Mouse (Mus musculus) lung, postnatal 25 days (tissue): Measurements from ENCODE around the gene Relch.
A peak's percentile ranks its signal among the peaks of the same experiment; 100 is the strongest.
"Not testable (repeated sequence)": the region's sequence is repeated elsewhere in the genome, so short reads cannot be mapped to it uniquely, and the experiment has no call there.

Experiments
- DNase-seq: peaks from one replicate; pipeline ENCODE4 v3.0.0; 2022; ENCODE audit warnings: low spot score

Relch gene

DNA sequence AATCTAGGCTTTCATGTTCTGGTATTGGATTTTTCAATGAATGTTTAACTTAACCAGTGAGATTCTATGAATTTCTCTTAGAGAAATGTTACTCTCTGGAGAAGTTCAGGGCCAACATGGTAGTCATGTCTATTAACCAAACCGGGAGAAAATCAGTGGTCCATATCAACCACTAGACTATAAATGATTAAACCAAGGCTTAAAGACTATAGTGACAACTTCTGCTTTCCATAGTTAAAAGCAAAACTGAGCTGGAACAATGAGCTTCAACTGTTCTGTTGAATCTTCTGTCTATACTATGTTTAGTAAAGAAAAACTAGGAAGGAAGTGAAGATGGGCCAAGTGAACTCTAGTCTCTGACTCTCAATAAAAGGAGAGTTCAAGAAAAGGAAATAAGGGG, 82.8 kb downstream of the Relch start:
- no peak for DNase-seq

DNA sequence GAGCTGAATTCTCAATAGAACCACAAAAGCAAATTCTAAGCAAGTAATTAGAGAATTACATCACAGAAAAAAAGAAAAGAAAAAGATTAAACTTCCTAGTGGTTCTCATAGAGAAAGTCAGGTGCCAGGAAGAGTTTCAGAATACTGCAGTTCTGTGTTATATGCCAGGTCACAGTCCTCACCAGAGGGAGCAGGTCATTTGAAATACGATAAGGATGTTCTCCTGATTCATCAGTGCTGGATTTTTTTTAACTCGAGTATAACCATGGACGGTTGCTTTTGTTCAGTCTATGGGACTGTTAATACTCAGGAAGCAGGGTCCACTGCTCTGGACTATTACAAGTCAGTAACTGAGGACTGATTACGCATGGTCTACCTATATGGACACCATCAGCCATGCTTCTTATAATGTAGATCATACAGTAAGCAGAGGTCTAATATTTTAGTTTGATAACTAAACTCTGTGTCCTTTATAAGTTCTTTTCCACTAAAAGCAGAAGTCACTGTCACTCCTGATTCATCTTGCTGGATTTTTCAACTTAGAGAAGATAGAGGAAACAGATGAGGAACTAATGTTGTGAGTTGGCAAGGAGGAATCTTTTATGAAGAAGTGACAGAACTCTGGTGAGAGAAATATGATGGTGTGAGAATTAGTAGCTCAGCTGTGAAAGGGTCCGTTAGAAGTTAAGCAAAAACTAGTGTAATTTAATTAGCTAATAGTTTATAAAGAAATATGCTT, 83.4 kb downstream of the Relch start:
- DNase-seq, result no peak

DNA sequence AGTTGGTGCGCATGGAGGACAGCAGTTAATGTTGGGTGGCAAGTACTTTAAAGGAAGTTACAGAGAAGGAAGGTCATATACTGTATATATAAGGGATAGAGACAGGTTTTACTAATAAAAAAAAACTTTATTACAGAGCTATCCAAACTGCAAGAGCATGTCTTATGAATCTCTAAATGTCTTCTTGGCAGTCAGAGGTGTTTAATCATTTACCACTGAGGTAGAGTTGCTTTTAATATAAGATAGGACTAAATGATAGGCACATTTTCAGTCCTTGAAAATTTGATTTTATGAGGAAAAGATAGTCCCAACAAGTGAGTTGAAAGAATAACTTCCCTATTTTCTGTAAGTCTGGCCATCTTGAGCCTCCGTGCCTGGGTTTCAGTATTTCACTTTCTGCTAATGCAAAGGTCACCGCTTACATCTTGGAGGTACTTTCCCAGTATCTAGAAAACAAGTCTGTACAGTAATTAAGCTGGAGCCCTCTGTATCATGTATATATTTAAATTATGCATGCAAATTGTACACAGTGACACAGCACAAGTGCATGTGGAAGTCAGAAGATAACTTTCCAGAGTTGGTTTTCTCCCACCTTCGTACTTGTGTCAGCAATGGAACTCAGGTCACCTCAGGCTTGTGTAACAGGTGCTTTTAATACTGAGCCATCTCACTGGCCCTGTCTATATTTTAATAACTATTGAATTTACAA, 84.6 kb downstream of the Relch start:
- no peak for DNase-seq

DNA sequence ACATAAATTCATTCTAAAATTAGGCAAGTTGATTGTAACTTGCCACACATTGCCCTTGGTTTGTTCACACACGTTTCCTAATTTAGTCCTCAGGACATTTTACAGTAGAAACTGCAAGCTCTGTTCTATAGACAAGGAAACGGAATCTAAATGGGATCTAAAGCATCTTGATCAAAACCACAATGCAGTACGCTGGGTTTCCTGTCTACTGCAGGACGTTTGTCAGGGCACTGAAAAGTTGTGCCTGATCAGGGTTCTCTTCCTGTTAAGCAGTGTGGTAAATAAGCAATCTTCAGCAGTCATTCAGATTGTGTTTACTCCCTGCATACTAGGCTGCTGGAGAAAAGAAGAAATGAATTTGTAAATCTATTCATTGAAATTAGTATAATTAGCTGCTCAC, 88.5 kb downstream of the Relch start:
- no peak for DNase-seq

DNA sequence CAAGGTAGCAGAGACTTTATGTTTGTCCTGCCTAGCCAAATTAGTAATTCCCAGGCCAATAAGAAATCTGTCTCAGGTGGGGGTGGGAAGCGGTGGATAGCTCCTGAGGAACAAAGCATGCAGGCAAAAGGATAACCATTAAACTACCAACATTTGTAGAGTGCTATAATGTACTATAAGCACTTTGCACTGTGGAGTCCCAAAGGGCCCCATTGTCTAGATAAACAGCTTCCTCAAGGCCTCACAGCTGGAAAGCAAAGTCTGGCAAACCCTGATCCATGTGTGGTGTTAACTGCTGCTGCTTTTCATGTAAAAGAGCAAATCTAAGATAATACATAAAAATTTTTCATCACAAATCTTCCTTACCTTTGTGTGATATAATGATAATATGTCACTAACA, 89.3 kb downstream of the Relch start:
- DNase-seq, result no peak

DNA sequence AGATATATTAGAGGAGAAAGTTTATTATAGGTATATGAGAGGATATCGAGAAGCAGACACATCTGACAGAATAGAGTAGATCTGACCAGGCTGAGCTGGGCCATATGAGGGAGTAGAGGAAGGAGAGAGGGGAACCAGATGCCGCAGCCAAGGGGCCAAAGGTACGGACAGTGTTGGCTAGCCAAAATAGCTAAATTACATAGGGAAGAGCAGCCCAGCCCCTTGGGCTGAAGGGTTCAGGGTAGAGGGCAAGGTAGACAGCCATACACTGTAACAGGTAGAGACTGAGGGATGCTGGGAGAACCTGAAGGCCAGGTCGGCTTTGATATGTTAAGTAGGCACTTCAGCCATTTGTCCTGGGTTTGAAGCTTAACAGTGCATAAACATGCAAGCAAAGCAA, 95.1 kb downstream of the Relch start:
- DNase-seq, result no peak

DNA sequence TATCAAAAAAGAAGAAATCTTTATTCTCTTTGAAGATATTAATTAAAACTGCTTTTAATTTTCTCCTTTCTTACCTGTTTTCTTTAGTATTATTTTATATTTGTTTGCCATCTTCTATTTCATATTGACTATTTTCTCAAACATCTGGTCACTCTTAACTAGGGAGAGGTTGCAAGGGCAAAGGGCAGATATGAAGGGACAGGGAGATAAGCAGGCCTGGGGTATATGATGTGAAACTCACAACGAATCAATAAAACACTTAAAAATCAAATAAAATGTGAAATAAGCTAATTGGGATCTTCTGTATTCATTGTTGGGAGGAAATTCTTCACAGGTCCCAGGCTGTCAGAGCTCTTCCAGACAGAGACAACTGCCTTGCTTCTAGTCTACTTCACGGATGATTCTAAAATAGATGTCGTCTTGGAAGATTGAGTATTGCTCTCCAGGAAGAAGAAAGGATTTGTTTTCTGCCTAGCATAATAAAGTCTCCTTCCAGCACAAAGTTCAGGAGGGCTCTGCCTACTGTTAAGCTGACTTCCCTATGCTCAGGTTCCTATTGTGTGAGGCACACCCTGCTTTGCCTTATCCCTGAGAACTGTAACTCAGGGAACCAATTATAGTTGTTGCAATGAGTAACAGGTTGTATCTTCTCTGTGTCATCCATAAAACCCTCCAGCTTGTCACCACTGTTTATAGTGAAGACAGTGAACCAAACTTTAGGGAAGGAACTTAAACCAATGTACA, 95.9 kb downstream of the Relch start:
- DNase-seq, result no peak

DNA sequence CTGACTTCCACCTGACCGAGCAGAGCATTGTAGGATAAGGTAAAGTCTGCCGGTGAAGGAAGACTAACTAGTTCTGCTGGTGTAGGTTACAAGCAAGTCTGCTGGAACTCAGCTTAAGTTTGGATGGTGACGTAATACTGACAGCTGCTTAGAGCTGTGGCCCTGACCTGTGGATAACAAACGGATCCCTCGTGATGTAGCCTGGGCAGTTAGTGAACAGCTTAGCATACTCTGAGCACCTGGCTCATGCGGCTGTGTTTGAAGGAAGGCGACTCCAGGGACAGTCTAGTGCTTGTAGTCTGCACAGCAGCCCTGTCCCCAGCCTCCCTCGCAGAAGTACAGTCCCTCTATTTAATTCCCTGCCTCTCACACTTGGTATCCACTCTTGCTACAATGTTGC, 101.9 kb downstream of the Relch start:
- DNase-seq, result no peak

DNA sequence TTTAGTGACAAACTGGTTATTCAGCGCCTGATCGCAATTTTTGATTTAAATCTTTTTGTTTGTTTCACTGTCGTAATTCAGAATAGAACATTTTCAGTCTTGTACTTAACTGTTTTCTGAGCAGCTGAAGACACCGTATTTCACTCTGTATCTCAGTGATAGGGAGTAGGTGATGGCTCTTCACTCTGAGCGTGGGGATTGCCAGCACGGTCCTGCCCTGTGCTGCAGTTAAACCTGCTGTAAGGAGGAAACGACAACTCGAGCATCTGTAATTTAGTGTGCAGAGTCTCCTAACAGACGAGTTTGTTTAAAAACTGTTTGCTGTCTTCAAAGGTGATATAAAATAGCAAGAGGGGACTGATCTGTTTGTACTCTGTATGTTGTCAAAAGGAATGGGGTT, 102.4 kb downstream of the Relch start:
- not testable (repeated sequence) for DNase-seq

DNA sequence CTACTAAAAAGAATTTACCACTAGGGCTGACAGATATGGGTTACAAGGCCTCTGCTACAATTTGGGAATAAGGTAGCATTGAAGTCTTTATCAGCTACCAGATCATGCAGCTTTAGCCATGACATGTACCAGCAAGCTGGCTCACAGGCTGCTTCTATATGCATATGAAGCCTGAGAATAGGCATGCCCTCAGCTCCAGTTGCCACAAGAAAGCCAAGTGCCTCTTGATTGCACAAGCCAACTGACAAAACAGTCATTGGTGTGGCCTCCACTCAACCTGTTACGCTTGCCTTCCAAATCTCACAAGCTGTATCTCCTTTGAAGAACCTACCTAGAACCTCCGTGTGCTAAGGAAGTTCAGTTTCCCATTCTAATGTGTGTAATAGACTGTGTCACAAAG, 104.7 kb downstream of the Relch start:
- DNase-seq, result no peak

DNA sequence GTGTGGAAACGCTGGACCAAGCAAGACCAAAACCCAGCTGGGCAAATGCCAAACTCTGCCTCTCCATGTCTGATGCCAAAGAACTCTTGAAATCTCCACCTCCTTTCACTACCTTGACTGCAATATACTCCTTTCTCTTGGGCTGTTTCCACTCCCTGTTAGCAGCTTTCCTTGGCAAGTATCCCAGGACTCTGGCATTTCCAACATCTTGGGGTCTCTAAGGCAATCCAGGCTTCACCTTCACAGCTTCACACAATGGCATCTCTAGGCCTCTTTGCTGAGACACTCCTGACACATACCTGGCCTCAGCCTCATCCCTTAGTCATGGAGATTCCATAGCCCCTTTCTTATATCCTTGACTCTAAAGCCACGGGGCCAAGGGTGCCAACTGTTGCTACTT, 107.0 kb downstream of the Relch start:
- no peak for DNase-seq

DNA sequence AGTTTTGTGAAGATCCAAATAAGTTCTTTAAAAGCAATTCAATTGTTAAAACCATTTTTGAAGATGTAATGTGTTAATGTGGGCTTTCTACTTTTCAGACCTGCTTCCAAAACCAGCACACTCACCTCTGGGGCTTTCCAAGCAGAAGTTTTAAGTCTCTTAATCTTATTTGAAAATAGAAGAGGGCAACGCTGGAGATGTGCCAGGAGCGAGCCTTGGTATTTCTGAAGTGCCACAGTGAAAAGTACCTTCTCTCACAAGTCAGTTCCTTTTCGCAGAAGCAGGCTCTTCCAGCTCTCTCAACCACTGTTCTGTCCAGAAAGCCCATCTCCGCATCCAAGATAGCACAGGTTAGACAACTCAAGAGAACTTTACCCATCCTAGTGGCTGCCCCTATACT, 112.8 kb downstream of the Relch start:
- peak; percentile 28 for DNase-seq

DNA sequence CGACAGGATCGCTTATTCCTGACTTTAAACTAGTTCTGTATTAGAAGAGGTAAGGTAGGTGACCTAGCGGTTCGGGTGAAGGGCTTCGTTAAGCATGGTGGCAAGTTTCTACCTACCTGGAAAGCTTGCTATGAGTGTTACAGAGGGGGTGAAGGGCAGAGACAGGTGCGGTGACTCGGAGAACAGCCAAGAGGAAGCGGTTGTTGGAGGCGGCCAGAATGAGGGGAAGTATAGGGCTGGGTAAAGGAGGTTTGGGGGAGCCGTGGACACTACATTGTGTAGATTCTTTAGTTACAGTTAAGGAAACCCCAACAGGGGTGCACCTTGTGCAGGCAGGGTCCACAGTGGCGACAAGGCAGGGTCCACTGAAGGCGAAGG, 116.4 kb downstream of the Relch start:
- DNase-seq, result no peak

DNA sequence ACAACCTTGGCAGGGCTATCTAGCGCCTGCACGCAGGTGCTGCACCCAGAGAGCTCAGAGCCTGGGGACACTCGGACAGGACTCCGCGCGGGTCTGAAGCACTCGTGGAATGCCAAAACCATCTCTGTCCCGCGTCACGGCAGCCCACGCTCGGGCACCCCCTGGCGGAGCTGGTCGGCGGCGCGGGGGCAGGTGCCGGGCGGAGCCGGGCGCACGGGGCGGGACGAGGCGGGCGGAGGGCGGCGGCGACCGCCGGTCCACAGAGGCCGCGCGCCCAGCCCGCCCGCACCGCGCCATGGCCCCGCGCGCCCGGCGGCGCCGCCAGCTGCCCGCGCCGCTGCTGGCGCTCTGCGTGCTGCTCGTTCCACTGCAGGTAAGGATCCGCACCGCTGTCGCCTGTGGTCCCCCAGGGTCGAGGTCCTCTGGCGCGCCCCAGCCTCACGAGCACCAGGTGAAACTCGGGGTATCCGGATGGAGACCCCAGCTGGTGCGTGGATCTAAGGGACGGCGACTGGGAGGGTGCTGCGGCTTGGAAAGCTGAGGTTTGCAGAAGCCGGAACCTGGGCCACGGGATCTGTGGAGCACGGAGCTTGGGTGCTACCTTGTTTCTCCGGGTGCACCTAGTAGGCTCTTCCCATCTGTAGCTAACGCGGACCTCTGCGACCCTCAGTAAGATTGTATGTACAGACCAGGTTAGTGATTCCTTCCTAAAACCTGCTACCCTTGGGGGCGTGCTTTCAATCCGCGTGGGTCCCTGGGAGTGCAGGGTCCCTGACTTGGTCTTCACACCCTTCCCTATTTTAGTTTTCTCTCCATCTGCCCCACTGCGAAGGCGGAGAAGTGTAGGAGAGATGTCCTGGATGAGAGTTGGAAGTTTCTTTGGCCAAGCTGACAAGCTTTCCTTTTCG, 117.0 kb downstream of the Relch start, which contains the start of gene Tnfrsf11a:
Tnfrsf11a (plus strand) TSS at position 262 of the 908 bp plus-strand sequence.
- DNase-seq, result peak; percentile 70

DNA sequence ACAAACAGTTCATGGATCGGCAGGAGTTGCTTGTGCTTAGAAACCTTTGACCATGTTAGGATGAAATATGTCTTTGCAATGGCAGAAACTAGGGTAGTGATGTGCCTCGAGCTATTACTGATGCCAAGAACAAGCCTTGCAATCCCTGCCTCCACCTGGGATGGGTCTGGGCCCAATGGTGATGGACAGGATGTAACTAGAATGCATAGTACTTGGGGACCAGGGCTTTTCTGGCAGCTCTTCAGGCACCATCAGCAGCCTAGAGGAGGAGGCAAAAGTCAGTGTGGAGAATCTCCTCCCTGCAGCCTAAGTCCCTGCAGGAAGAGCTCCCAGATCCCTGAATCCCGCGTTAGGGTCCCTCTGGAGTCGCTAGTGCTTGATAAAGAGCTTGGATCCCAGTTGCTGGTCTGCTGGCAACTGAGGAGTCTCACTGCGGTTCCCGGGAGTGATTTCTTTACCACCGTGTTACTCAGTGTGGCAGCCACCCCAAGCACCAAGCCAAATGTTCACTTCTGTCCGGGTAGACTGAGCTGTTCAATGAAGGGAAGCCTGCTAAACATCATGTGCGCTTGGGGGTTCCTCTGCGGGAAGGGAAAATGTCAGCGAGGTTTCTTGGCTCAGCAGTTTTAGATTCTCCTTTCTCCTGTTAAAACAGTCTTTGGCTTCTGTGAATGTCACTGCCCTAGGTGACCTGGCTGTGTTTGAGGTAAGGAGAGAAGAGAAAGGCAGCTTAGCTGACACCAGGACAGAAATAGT, 117.9 kb downstream of the Relch start:
- DNase-seq, result no peak

DNA sequence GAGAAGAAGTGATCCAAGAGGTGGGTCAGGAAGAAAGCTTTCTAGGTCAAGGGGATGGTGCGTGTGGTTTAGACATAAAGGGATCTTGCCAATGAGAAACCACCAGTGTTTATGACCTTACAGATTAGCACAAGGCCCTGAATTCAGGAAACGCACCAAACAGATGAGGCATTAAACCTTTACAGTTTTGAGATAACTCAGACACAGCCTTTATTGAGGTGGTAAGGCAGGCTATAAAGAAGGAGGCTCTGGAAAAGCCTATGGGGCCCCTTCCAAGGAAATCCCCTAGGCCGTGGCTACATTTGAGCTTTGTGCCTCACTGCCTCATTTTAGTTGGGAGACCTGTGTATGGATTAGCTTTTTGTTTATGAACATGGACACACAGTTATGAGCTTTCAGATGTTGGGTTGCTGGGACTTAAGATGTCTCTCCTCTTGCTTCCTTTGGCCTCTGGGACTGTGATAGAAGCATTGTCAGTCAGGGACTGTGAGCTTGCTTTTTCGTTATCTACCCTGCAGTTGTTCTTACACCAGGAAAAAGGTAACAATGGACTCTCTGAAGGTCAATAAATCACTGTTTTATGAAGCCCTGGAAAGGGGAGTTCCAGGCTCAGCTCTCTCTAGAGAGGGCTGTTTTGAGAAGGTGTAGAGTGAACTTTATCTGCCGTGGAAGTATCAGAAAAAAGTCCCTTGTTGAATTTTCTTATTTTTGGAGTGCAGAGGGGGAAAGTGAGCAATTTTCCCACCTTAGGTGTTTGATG, 120.8 kb downstream of the Relch start:
- no peak for DNase-seq

DNA sequence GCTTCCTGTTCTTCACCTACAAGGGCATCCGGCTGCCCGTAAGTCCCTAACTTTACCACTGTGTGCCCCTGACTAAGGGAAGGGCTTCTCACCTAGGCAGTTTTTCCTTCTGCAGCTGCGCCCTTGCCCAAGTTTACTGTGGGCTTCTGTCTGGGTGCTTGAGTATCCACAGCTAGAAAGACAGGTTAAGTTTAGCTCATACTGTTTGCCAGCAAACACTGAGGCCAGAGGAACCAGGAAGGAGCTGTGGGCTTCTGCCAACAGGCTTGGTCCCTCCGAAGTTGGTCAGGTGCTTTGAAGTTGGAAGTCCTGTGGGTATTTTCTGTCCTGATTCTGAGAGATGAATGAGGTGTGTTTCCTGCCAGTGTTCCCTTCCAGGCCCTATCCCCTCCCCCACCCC, 121.5 kb downstream of the Relch start:
- peak; percentile 29 for DNase-seq

DNA sequence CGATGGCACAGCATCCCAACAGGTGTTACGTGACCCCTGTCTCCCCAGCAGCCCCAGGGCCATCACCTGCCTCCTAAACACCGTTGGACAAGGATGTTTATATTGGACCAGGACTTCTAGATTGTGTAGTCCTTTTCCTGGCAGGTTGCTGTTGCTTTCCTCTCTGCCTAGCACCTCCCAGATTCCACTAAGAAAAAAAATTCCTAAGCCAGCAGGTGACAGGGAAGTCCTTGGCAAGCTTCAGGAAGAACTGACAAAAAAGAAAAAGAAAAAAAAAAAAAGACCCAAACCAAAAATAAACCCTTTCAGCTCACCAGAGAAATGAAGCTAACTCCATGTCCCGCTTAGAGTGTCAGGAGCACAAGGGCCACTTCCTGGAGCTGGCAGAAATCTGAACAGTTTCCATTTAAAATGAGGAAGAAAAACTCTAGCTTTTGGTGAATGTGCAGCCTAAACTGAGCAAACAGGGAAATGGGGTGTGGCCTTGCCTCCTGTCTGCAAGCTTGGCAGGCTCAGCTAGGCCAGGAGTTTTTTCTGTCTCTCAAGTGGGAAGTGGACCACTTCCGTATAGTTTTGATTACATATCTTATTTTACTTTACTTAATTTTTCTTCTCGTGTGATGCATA, 123.2 kb downstream of the Relch start:
- peak; percentile 66 for DNase-seq

DNA sequence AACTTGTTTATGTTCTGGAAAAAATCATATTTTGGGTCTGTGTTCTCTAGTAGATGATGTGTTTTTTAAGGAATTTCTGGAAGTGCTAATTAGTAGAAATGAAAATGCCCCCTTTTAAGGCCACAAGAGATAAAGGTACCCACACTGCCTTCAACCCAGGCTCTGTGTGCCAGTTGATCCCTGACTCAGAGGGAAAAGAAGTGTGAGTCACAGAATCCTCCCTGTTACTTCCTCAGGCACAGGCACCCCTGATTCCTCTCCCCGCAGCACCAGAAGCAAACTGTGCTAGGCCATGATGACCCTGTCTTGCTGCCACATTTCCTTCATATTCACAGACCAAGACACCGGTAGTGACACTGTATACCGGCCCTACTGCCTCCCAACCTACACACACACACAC, 126.4 kb downstream of the Relch start:
- no peak for DNase-seq

DNA sequence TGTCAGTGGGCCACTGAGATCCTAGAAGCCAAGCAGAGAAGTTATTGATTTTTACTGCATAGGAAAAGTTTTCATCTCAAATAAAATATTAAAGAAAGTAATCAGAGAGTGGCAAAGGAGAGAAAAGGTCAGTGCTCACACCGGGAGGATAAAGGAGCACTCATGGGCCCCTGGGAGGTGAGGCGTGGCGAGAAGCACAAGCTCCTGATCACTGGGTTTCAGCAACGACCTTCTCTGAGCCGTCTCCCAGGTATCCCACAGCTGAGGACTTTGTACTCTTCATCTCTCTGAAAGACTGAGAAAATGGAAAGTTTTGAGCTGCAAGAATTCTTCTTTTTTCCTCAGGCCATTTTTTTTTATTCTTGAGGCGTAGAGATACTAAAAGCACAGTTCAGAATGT, 131.0 kb downstream of the Relch start:
- DNase-seq, result no peak
